Mouse (Mus musculus) kidney, adult 11 months (tissue): ENCODE data around the gene Lxn.

Experiments
- DNase-seq: peaks from one replicate; pipeline ENCODE4 v3.0.0; 2022

Lxn gene

DNA sequence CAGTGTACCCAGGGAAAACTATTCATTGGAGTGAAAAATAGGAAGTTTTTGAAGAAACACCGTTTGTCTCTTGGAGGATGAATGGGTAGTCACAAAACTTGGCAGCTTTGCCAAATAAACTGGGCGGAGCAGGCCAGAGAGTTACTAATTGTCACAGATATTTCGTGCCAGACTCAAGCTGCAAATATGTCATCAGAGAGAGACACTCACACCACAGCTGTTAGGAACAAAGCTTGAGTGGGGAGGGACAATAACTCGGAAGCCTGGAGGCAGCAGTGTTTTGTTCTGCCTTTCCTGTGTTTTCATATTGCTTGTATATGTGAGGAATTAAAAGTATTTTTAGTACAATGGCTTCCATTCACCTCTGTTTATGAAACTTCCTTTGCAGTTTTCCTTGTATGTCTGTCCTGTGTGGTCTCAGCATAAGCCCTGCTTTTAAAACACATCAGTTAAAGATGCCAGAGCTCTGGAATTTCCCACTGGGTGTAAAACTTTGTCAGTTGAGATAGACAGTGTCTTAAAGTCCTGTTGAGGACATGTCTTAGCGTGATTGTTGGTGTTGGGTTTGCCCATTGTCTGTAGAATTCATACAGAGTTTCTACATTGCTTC lies 13.0 kb downstream of the Lxn start:
- no peak for DNase-seq

DNA sequence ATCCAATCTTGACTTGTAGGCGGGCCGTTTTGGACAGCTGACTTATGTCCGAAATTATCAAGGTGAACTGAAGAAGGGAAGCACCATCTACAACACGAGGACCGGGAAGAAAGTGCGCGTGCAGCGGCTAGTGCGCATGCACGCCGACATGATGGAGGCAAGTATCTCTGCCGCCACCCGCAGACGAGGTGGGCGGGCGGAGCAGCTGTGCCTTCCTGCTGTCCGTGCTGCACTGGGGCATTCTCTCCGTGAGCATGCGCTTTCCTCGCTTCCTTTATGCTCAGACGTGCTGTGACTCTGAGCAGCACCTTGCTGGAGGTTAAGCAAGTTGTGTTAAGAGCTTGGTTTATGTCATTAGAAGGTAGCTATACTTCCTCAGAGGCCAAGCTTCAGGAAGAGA lies 14.1 kb downstream of the Lxn start:
- peak; percentile 13 for DNase-seq

DNA sequence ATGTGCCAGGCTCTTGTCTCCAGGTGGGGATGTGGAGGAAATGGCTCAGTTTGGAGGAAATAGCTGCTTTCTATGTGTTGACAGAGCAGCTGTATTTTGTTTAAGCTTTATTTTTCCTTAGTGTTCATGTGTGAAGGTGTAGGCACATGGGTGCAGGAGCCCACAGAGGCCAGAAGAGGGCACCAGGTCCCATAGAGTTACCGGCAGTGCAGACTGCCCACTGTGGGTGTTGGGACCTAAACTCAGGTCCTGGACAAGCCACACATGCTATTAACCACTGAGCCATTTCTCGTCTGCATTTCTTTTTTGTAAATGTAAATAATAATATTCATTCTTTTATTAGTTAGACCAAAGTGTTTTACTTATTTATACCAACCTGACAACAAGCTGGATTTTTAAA lies 16.6 kb downstream of the Lxn start:
- no peak for DNase-seq

GRCm38 (mm10) chr3:67434011-67434410 lies 29.7 kb downstream of the Lxn start:
- no peak for DNase-seq

- DNase-seq = peak; percentile 86
Measured at GRCm38 (mm10) chr3:67429999-67430380, 33.7 kb downstream of the Lxn start, which contains the start of gene Gfm1. Gene Gfm1 (plus strand): TSS chr3:67430096.

GRCm38 (mm10) chr3:67429338-67429998 lies 34.3 kb downstream of the Lxn start:
- no peak for DNase-seq
